Mouse (Mus musculus) urinary bladder, postnatal 0 days (tissue): ENCODE data around the gene Hist2h2ab. TPM values are rescaled to one million over a fixed set of nuclear protein-coding genes. Genes with fewer than 3 reads are reported as not detected.

Experiments
- microRNA-seq: library from miRNA; unstranded; fragments of <30 nt; microRNA quantifications from one replicate; pipeline ENCODE4, GENCODE M21; 2016
- polyA plus RNA-seq: library from polyadenylated mRNA; unstranded; fragments of >200 nt; fragmentation: Nextera tagmentation; extraction: Ambion mirVana; gene quantifications from 2 replicates; pipeline ENCODE4 v1.2.1, GENCODE M21; 2015

The Hist2h2ab gene
- not detected in 2 replicates for polyA plus RNA-seq

DNA sequence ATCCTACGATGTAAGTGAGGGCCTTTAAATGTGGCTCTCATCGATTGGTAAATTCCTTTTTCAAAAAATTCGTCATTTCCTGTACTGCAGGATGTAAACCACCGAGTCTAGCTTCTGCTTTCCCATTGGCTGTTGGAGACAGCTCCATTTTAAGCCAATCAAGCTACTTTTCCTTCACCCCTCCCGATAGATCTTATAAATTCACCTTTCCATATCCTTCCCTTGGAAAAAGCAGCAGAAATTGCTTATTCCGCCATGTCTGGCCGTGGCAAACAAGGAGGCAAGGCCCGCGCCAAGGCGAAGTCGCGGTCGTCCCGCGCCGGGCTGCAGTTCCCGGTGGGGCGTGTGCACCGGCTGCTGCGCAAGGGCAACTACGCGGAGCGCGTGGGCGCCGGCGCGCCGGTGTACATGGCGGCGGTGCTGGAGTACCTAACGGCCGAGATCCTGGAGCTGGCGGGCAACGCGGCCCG, at the start of gene Hist2h2ab, which contains the start of gene Bola1:
Gene Hist2h2ab (plus strand): TSS at position 205 of the 470 bp plus-strand sequence.
Gene Bola1 (minus strand): TSS at position 49 of the 470 bp plus-strand sequence.

GRCm38 (mm10) chr3:96172197-96173178, 47.2 kb upstream of the Hist2h2ab start, which contains the start of gene Sf3b4:
Sf3b4 (plus strand) TSS chr3:96172332.

GRCm38 (mm10) chr3:96180727-96181477, 38.8 kb upstream of the Hist2h2ab start, which contains the start of gene Sv2a:
Sv2a (plus strand) TSS chr3:96181151.

GRCm38 (mm10) chr3:96220765-96221639, 1.3 kb downstream of the Hist2h2ab start, which contains the start of the genes Hist2h2ac and Hist2h2be:
Hist2h2ac (minus strand) TSS chr3:96220880.
Hist2h2be (plus strand) TSS chr3:96221119.

DNA sequence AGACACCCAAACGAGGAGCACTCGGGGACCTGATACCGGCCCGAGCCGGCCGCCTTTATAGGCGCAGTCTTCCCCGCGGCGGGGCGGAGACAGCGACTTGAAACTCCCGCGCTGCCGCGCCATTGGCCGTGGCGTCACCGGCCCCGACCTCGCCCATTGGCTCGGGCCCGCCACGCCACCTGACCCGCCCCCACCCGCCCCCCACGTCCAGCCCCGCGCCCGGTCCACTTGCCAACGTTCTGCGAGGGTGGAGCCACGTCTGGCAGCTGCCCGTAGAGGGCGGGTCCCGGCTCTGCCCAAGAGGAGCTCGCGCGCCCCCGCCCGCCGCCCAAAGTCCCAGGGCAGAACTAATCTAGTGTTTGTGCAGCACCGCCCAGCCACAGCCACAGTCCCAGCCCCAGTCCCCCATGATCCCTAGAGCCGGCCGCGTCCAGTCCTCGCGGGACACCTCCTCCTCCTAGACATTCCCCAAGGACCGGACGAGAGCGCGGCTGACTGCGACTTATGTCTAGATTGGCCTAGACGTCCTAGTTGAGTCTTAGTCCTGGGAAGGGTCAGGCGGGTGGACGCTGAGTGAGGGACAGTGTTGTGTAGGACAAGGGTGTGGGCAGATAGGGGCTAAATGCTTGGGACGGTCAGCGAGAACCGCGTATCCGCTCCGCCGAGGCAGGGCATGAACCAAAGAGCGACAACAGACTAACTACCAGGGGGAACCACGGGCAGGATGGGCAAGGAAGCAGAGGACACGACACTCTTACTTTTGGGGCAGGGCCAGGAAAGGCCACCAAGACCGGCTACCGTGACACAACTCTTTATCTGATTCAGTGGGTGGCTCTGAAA, 19.5 kb downstream of the Hist2h2ab start, which contains the start of gene Hist2h3c2:
Gene Hist2h3c2 (minus strand): TSS at position 174 of the 840 bp plus-strand sequence.

GRCm38 (mm10) chr3:96239949-96240798, 20.5 kb downstream of the Hist2h2ab start, which contains the start of gene Hist2h2aa2:
Hist2h2aa2 (minus strand) TSS chr3:96240276.

DNA sequence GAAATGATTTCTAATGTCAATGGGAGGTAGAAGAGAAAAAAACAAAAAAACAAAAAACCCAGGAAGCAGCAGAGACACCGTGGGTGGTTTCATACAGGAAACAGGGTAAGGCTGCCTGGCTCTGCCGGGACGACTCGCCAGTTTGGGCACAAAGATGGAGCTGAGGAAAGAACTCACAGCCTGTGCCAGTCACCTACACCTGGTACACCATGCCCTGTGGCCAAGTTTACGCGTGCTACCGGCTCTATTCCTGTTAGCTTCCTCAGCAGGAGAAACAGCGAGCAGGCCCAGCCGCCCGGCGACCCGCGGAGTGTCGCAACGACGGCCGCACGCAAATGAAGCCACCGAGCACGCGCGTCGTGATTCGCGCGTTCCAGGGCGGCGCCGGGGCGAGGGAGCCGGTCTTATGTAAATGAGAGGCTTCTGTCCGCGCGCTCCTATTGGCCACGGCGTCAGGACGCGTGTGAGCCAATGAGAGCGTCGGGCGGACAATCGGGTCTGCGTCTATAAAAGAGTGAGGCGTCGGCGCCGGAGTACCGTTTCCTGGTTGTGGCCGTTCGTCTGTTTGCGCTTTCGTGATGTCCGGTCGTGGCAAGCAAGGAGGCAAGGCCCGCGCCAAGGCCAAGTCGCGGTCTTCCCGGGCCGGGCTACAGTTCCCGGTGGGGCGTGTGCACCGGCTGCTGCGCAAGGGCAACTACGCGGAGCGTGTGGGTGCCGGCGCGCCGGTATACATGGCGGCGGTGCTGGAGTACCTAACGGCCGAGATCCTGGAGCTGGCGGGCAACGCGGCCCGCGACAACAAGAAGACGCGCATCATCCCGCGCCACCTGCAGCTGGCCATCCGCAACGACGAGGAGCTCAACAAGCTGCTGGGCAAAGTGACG, 25.6 kb downstream of the Hist2h2ab start, which contains the start of gene Hist2h2aa1:
Gene Hist2h2aa1 (plus strand): TSS at position 495 of the 884 bp plus-strand sequence.

DNA sequence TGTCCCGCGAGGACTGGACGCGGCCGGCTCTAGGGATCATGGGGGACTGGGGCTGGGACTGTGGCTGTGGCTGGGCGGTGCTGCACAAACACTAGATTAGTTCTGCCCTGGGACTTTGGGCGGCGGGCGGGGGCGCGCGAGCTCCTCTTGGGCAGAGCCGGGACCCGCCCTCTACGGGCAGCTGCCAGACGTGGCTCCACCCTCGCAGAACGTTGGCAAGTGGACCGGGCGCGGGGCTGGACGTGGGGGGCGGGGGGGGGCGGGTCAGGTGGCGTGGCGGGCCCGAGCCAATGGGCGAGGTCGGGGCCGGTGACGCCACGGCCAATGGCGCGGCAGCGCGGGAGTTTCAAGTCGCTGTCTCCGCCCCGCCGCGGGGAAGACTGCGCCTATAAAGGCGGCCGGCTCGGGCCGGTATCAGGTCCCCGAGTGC, 26.8 kb downstream of the Hist2h2ab start, which contains the start of gene Hist2h3c1:
Gene Hist2h3c1 (plus strand): TSS at position 259 of the 430 bp plus-strand sequence.

DNA sequence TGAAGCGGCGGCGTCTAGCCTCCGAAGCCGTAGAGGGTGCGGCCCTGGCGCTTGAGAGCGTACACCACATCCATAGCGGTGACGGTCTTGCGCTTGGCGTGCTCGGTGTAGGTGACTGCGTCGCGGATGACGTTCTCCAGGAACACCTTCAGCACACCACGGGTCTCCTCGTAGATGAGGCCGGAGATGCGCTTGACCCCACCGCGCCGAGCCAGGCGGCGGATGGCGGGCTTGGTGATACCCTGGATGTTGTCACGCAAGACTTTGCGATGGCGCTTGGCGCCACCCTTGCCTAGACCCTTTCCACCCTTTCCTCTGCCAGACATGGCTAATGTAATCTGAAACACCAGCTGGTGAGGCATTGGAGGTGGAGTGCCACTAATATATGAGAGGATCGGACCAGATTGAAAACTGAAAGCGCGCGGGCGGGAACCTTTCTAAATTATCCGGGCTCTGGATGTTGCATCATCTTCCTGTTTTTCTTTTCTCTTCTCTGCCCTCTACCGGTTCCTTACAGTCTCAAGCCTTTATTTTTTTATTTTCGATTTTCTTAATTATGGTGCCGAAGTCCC, 43.4 kb downstream of the Hist2h2ab start, which contains the start of gene Hist2h4:
Gene Hist2h4 (minus strand): TSS at position 333 of the 572 bp plus-strand sequence.

DNA sequence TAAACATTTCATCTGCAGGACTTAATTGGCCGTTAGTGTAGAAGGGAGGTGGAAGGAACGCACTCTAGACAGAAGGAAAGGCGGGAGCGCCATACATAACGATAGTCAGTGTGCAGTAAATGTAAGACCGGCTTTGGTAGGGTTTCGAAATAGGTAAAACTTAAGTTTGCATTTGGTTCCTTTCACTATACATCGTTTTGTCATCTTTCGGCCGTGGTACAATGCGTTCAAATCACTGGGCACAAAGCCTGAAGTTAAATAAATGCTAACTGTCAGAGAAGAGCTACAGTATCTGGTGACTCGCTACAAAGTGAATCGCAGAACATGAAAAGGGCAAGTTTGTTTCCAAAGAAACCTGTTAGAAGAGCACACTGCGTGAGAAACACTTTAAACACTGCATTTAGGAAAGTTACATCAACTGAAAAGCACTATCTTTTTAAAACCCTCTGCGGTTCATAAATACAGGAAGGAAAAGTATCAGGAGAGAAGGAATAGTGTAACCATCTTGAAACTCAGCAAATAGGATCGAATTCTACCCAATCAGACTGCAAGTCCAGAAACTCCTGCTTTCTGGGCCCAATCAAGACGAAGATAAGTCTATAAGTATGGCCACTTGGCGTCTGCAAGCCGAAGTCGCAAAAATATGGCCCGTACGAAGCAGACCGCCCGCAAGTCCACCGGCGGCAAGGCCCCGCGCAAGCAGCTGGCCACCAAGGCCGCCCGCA, 48.5 kb downstream of the Hist2h2ab start, which contains the start of gene Hist2h3b:
Gene Hist2h3b (plus strand): TSS at position 604 of the 725 bp plus-strand sequence.

Small RNAs within 50 kb of the gene (microRNA-seq; reads per million reads assigned to microRNA genes)
- not detected for gene Gm44492
- gene Gm47311: not detected
- gene Gm47313: not detected

Other genes with a start within 250 kb of the Hist2h2ab start
- gene Plekho1, start 223.9 kb upstream of the Hist2h2ab start, polyA plus RNA-seq: 100 and 115 TPM in 2 replicates
- gene Vps45, start 161.4 kb upstream of the Hist2h2ab start, polyA plus RNA-seq: 24.9 and 26.9 TPM in 2 replicates
- 18.0 and 20.8 TPM in 2 replicates for gene Otud7b, start 115.3 kb upstream of the Hist2h2ab start, polyA plus RNA-seq
- gene Mtmr11, start 57.9 kb upstream of the Hist2h2ab start, polyA plus RNA-seq: 13.2 and 15.1 TPM in 2 replicates
- gene Sf3b4, start 47.5 kb upstream of the Hist2h2ab start, polyA plus RNA-seq: 80.2 and 87.8 TPM in 2 replicates
- gene Sv2a, start 38.7 kb upstream of the Hist2h2ab start, polyA plus RNA-seq: 2.2 and 2.8 TPM in 2 replicates
- 40.9 and 46.7 TPM in 2 replicates for gene Bola1, start 156 bp upstream of the Hist2h2ab start, polyA plus RNA-seq
- 1.8 and 3.0 TPM in 2 replicates for gene Hist2h2ac, start 1.0 kb downstream of the Hist2h2ab start, polyA plus RNA-seq
- 3.3 and 3.4 TPM in 2 replicates for gene Hist2h2be, start 1.3 kb downstream of the Hist2h2ab start, polyA plus RNA-seq
- gene Hist2h3c2, start 19.3 kb downstream of the Hist2h2ab start, polyA plus RNA-seq: 2.2 and 3.0 TPM in 2 replicates
- 129 and 159 TPM in 2 replicates for gene Hist2h2aa2, start 20.4 kb downstream of the Hist2h2ab start, polyA plus RNA-seq
- 43.1 and 47.9 TPM in 2 replicates for gene Hist2h2aa1, start 25.6 kb downstream of the Hist2h2ab start, polyA plus RNA-seq
- 0.58 and 1.5 TPM in 2 replicates for gene Hist2h3c1, start 26.8 kb downstream of the Hist2h2ab start, polyA plus RNA-seq
- gene Hist2h4, start 43.4 kb downstream of the Hist2h2ab start, polyA plus RNA-seq: 4.2 and 7.1 TPM in 2 replicates
- gene Hist2h3b, start 48.8 kb downstream of the Hist2h2ab start, polyA plus RNA-seq: 12.7 and 16.3 TPM in 2 replicates
- 0.95 and 1.8 TPM in 2 replicates for gene Hist2h2bb, start 49.9 kb downstream of the Hist2h2ab start, polyA plus RNA-seq
- 4.6 and 8.0 TPM in 2 replicates for gene Fcgr1, start 74.1 kb downstream of the Hist2h2ab start, polyA plus RNA-seq
- gene BC107364, start 232.4 kb downstream of the Hist2h2ab start, polyA plus RNA-seq: 0.30 and 0.35 TPM in 2 replicates